Mouse (Mus musculus) embryonic fibroblast, embryonic 13.5 days (primary cell): ENCODE measurements around the gene Hmcn1. TPM values are rescaled to one million over a fixed set of nuclear protein-coding genes. Genes with fewer than 3 reads are reported as not detected.
A peak's percentile ranks its signal among the peaks of the same experiment; 100 is the strongest.

ENCODE experiments used
- H3K27ac ChIP-seq: 2 replicates; pipeline ENCODE4 v1.5.1; 2012; ENCODE audit warnings: low read length, control low read depth, inconsistent platforms; ENCODE audit not compliant: insufficient read depth
- H3K4me1 ChIP-seq: 2 replicates; pipeline ENCODE4 v1.6.1; 2011; ENCODE audit warnings: low read length; ENCODE audit not compliant: control insufficient read depth, insufficient read depth
- H3K4me3 ChIP-seq: 2 replicates; pipeline ENCODE4 v1.5.1; 2011; ENCODE audit warnings: mild to moderate bottlenecking, control low read depth, low read length; ENCODE audit not compliant: insufficient read depth
- CTCF ChIP-seq: IDR thresholded peaks from 2 replicates; pipeline ENCODE4 v1.5.1; 2011; ENCODE audit warnings: mild to moderate bottlenecking, control low read depth, low read length, moderate library complexity, borderline replicate concordance; ENCODE audit not compliant: insufficient read depth
- POLR2A ChIP-seq: IDR thresholded peaks from 2 replicates; pipeline ENCODE4 v1.6.1; 2011; ENCODE audit warnings: low read depth, mild to moderate bottlenecking, control low read depth, low read length, moderate library complexity
- polyA plus RNA-seq: library from polyadenylated mRNA; stranded (reverse); fragments of >200 nt; gene quantifications from 2 replicates; pipeline ENCODE4 v1.2.4, GENCODE M21; 2011; ENCODE audit warnings: low read depth; ENCODE audit not compliant: missing spikeins, insufficient read length

Hmcn1 gene
- polyA plus RNA-seq, 1 experiment: 24.8 TPM

- no peak overlapping the region for H3K4me3 ChIP-seq
- TF ChIP-seq POLR2A (no peak), CTCF (no peak)
Measured at GRCm38 (mm10) chr1:150573407-150573806, 419.8 kb downstream of the Hmcn1 start.

GRCm38 (mm10) chr1:150570562-150571156 is 422.6 kb downstream of the Hmcn1 start:
- H3K4me1 ChIP-seq: peaks cover 15% of the 10 kb centered on the region
- peak overlapping the region; percentile 94 for H3K27ac ChIP-seq
- TF ChIP-seq CTCF: no peak
- no peak for TF ChIP-seq POLR2A
- H3K4me3 ChIP-seq: no peak overlapping the region

More at GRCm38 (mm10) chr1:150573407-150573806, 419.8 kb downstream of the Hmcn1 start:
- no peak overlapping the region for H3K27ac ChIP-seq
- H3K4me1 ChIP-seq: peaks cover 13% of the 10 kb centered on the region

GRCm38 (mm10) chr1:150569820-150570543 is 423.3 kb downstream of the Hmcn1 start:
- Histone ChIP-seq H3K4me1 (peaks cover 15% of the 10 kb centered on the region), H3K27ac (no peak overlapping the region), H3K4me3 (no peak overlapping the region)
- TF ChIP-seq POLR2A (no peak), CTCF (no peak)

GRCm38 (mm10) chr1:150566287-150566686 is 426.9 kb downstream of the Hmcn1 start:
- Histone ChIP-seq H3K4me3 (no peak overlapping the region), H3K4me1 (peaks cover 11% of the 10 kb centered on the region), H3K27ac (peak overlapping the region; percentile 79)
- TF ChIP-seq CTCF (no peak), POLR2A (no peak)

- H3K4me3 ChIP-seq: no peak overlapping the region
- H3K4me1 ChIP-seq: no peaks in the 10 kb centered on the region
- no peak for TF ChIP-seq POLR2A
- no peak for TF ChIP-seq CTCF
- no peak overlapping the region for H3K27ac ChIP-seq
Measured at GRCm38 (mm10) chr1:150556621-150557020, 436.6 kb downstream of the Hmcn1 start.

- Histone ChIP-seq H3K4me3 (no peak overlapping the region), H3K27ac (no peak overlapping the region), H3K4me1 (no peaks in the 10 kb centered on the region)
- TF ChIP-seq POLR2A (no peak), CTCF (no peak)
Measured at GRCm38 (mm10) chr1:150551390-150551789, 441.8 kb downstream of the Hmcn1 start.

- no peak for TF ChIP-seq CTCF
- TF ChIP-seq POLR2A: no peak
- no peak overlapping the region for H3K27ac ChIP-seq
Measured at GRCm38 (mm10) chr1:150546463-150546862, 446.8 kb downstream of the Hmcn1 start.

GRCm38 (mm10) chr1:150540267-150540666 is 453.0 kb downstream of the Hmcn1 start:
- TF ChIP-seq POLR2A (no peak), CTCF (peak; percentile 83)
- peaks cover 5% of the 10 kb centered on the region for H3K4me1 ChIP-seq
- H3K4me3 ChIP-seq: no peak overlapping the region
- H3K27ac ChIP-seq: no peak overlapping the region

More at GRCm38 (mm10) chr1:150546463-150546862, 446.8 kb downstream of the Hmcn1 start:
- Histone ChIP-seq H3K4me1 (no peaks in the 10 kb centered on the region), H3K4me3 (no peak overlapping the region)

GRCm38 (mm10) chr1:150537410-150538128 is 455.7 kb downstream of the Hmcn1 start:
- no peak for TF ChIP-seq CTCF
- no peak for TF ChIP-seq POLR2A

More at GRCm38 (mm10) chr1:150537410-150538128, 455.7 kb downstream of the Hmcn1 start:
- H3K4me1 ChIP-seq: peaks cover 8% of the 10 kb centered on the region
- no peak overlapping the region for H3K4me3 ChIP-seq
- H3K27ac ChIP-seq: peak overlapping the region; percentile 50; the same call in 1 of the 2 replicates
